Mouse (Mus musculus) heart, embryonic 15.5 days (tissue): ENCODE results near the gene Rtl8b. TPM values are rescaled to one million over a fixed set of nuclear protein-coding genes. Genes with fewer than 3 reads are reported as not detected.
A peak's percentile ranks its signal among the peaks of the same experiment; 100 is the strongest.
"Not testable (repeated sequence)": the region's sequence is repeated elsewhere in the genome, so short reads cannot be mapped to it uniquely, and the experiment has no call there.

ENCODE experiments used
- ATAC-seq: fragments of 200-750 bp; cut with Nextera tagmentation; replicated peaks from 2 replicates; pipeline ENCODE4 v1.8.0; 2017; ENCODE audit warnings: low read depth, moderate TSS enrichment; ENCODE audit not compliant: insufficient number of reproducible peaks, insufficient read depth, low FRiP score
- H3K27ac ChIP-seq: fragments of 300-500 bp; sonication (generic); 2 replicates; pipeline ENCODE4 v1.5.1; 2015; ENCODE audit warnings: mild to moderate bottlenecking, inconsistent platforms
- H3K27me3 ChIP-seq: fragments of 300-500 bp; sonication (generic); 2 replicates; pipeline ENCODE4 v1.6.1; 2015; ENCODE audit warnings: inconsistent platforms
- H3K36me3 ChIP-seq: fragments of 300-500 bp; sonication (generic); 2 replicates; pipeline ENCODE4 v1.6.1; 2015; ENCODE audit warnings: mild to moderate bottlenecking, inconsistent platforms
- H3K4me1 ChIP-seq: fragments of 300-500 bp; sonication (generic); replicated peaks from 2 replicates; pipeline ENCODE4 v1.6.1; 2015; ENCODE audit warnings: inconsistent platforms
- H3K4me2 ChIP-seq: fragments of 300-500 bp; sonication (generic); 2 replicates; pipeline ENCODE4 v1.6.1; 2015; ENCODE audit warnings: inconsistent platforms, mild to moderate bottlenecking, moderate library complexity
- H3K4me3 ChIP-seq: fragments of 300-500 bp; sonication (generic); 2 replicates; pipeline ENCODE4 v1.5.1; 2015; ENCODE audit warnings: mild to moderate bottlenecking, inconsistent platforms
- H3K9ac ChIP-seq: fragments of 300-500 bp; sonication (generic); 2 replicates; pipeline ENCODE4 v1.6.1; 2015; ENCODE audit warnings: mild to moderate bottlenecking, inconsistent platforms
- H3K9me3 ChIP-seq: fragments of 300-500 bp; sonication (generic); replicated peaks from 2 replicates; pipeline ENCODE4 v1.6.1; 2016; ENCODE audit warnings: inconsistent platforms
- WGBS: fragments of 180-500 bp; shearing (Covaris S2); methylation state at CpG from one replicate; pipeline ENCODE4 v1.1.7; 2015; ENCODE audit warnings: mixed read lengths; 5-methylcytosine and 5-hydroxymethylcytosine counted together
- polyA plus RNA-seq: library from polyadenylated mRNA; unstranded; fragments of >200 nt; fragmentation: Nextera tagmentation; extraction: Ambion mirVana; gene quantifications from 2 replicates; pipeline ENCODE4 v1.2.1, GENCODE M21; 2015

The Rtl8b gene
- polyA plus RNA-seq, 1 experiment from 2014 or later = 75.1 TPM

GRCm38 (mm10) chrX:53670696-53671095, 488 bp upstream of the Rtl8b start:
- H3K9me3 ChIP-seq, H3K9ac ChIP-seq, H3K27me3 ChIP-seq, H3K36me3 ChIP-seq, ATAC-seq, H3K4me1 ChIP-seq: not testable (repeated sequence)
- peak overlapping the region; percentile 56 for H3K4me2 ChIP-seq
- WGBS = 17% methylated on average over 3 of the region's 4 CpGs
- H3K4me3 ChIP-seq = peak overlapping the region; percentile 44
- peak overlapping the region; percentile 67 for H3K27ac ChIP-seq

DNA sequence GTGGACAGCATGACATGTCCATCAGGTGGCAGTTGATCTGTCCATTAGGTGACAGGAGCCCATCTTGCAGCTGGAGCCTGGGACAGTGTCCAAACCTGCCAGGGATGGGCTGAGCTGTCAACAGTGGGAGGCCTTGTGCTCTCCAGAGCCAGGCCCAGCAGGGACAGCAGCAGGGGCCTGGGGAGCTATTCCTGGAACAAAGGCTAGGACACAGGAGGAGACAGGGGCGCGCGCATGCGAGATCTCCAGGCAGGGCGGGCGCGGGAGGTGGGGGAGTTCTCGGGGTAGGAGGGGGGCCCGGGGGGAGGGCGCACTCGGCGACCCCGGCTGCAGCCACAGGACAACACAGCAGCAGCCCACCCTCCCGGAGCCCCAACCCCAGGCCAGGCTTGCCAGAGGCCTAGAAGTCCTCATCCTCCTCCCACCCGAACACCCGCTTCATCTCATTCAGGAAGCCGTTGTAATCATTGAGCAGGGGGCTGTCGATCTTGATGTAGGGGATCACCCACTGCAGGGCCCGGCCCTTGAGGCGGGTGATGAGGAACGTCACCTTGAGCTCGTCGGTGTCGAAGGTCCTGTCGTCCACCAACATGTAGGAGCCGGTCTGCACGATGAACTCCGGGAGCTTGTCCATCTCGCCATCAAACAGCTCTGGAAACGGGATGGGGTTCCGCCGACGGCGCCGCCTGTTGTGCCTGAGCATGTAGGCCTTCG, 494 bp downstream of the Rtl8b start:
- not testable (repeated sequence) for H3K27me3 ChIP-seq
- no CpG with 5 or more reads among the region's 36 CpGs for WGBS
- peak overlapping the region; percentile 44 for H3K4me3 ChIP-seq

GRCm38 (mm10) chrX:53652917-53653316, 17.3 kb downstream of the Rtl8b start:
- not testable (repeated sequence) for H3K4me1 ChIP-seq, H3K9me3 ChIP-seq, H3K4me2 ChIP-seq, ATAC-seq, H3K27ac ChIP-seq, H3K27me3 ChIP-seq, H3K36me3 ChIP-seq, H3K9ac ChIP-seq, H3K4me3 ChIP-seq
- 50% methylated on average over 4 of the region's 4 CpGs for WGBS

More for the DNA sequence above, 494 bp downstream of the Rtl8b start:
- not testable (repeated sequence) for H3K9ac ChIP-seq, H3K36me3 ChIP-seq, H3K4me1 ChIP-seq, H3K9me3 ChIP-seq
- Histone ChIP-seq H3K27ac (0 out of 2 replicates have a peak overlapping the region, but pooled peaks have one; percentile 67), H3K4me2 (peak overlapping the region; percentile 41)
- ATAC-seq = peak; percentile 86

- Histone ChIP-seq H3K9ac (no peak overlapping the region), H3K4me2 (no peak overlapping the region), H3K27me3 (no peaks in the 10 kb centered on the region), H3K36me3 (no peaks in the 10 kb centered on the region), H3K27ac (no peak overlapping the region), H3K4me1 (0 out of 2 replicates have a peak, but pooled peaks cover 3% of the 10 kb centered on the region), H3K9me3 (no peaks in the 10 kb centered on the region), H3K4me3 (no peak overlapping the region)
- no peak for ATAC-seq
- WGBS = 67% methylated on average over 6 of the region's 6 CpGs
Measured at GRCm38 (mm10) chrX:53645885-53646284, 24.3 kb downstream of the Rtl8b start.

- peak; percentile 91 for ATAC-seq
- H3K4me1 ChIP-seq, H3K9ac ChIP-seq, H3K9me3 ChIP-seq, H3K27me3 ChIP-seq, H3K36me3 ChIP-seq: not testable (repeated sequence)
- 16% methylated on average over 11 of the region's 50 CpGs for WGBS
- Histone ChIP-seq H3K27ac (peak within 1 kb of the TSS; percentile 80), H3K4me2 (peak within 1 kb of the TSS; percentile 51), H3K4me3 (peak within 1 kb of the TSS; percentile 41)
Measured at GRCm38 (mm10) chrX:53642980-53643961, 26.9 kb downstream of the Rtl8b start, which contains the start of gene Rtl8a. Rtl8a (minus strand) TSS chrX:53643682.

- H3K4me1 ChIP-seq, H3K36me3 ChIP-seq, H3K9me3 ChIP-seq, H3K9ac ChIP-seq, H3K27me3 ChIP-seq, H3K27ac ChIP-seq, ATAC-seq: not testable (repeated sequence)
- H3K4me3 ChIP-seq = peak overlapping the region; percentile 24; the same call in 1 of the 2 replicates
- 37% methylated on average over 4 of the region's 4 CpGs for WGBS
- H3K4me2 ChIP-seq = peak overlapping the region; percentile 50
Measured at GRCm38 (mm10) chrX:53642604-53642979, 27.6 kb downstream of the Rtl8b start.

GRCm38 (mm10) chrX:53638107-53638506, 32.1 kb downstream of the Rtl8b start:
- not testable (repeated sequence) for H3K9me3 ChIP-seq, ATAC-seq, H3K4me3 ChIP-seq, H3K9ac ChIP-seq, H3K4me2 ChIP-seq, H3K27ac ChIP-seq, H3K4me1 ChIP-seq, H3K27me3 ChIP-seq, H3K36me3 ChIP-seq
- WGBS = 39% methylated on average over 3 of the region's 3 CpGs

Other genes starting within 250 kb of the Rtl8b start
- gene Etd, start 235.5 kb downstream of the Rtl8b start, polyA plus RNA-seq = not detected in 2 replicates
- gene Rtl8c, start 62.4 kb downstream of the Rtl8b start, polyA plus RNA-seq = 48.3 and 51.9 TPM in 2 replicates
- gene Gm14597, start 61.4 kb downstream of the Rtl8b start, polyA plus RNA-seq = not detected in 2 replicates
- 92.8 and 104 TPM in 2 replicates for gene Rtl8a, start 26.7 kb downstream of the Rtl8b start, polyA plus RNA-seq
- 0.30 and 0.53 TPM in 2 replicates for gene 4930502E18Rik, start 54.4 kb upstream of the Rtl8b start, polyA plus RNA-seq
- gene 1700013H16Rik, start 87.4 kb upstream of the Rtl8b start, polyA plus RNA-seq = not detected in 2 replicates
- not detected in 2 replicates for gene Zfp36l3, start 106.0 kb upstream of the Rtl8b start, polyA plus RNA-seq
- gene Xlr, start 127.3 kb upstream of the Rtl8b start, polyA plus RNA-seq = 2.7 and 4.7 TPM in 2 replicates